In the genomic region with DNA sequence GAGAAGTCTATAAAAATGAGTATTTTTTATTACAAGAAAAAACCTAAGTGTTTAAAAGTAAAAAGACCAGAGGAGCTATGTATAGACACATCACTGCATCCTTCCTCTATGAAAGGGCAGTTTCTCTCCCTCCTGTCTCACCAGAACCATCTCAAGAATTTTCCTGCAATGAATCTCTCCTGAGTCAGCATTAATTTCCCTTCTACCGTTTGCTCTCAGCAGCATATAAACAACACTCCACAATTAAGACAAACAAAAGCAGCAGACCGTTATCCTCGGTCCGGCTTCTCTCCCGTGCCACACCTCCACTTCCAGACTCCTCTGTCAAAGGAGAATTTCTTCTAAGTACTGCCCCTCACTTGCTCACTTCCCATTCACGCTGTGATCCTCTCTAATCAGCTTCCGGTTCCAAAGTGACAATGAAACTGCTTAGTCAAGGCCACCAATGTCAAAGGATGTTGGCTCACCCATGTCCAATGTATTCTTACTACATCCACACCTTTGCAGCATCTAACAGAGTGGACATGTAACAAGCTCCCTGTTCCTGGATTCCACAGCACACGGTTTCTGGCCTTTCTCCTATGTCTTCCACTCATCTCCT, we compare ENCODE assay signal across 21 mouse cellular contexts. TPM values are rescaled to one million over a fixed set of nuclear protein-coding genes. Genes with fewer than 3 reads are reported as not detected.
A peak's percentile ranks its signal among the peaks of the same experiment; 100 is the strongest.
DNase-seq lines count a peak whose midpoint lies in the region.
"Had no signal": no experiment of that assay in that cellular context is flagged by ENCODE, and none has a peak within 500 bp of the region (broad histone marks: within the 10 kb centered on the region; RNA-seq: fewer than 3 reads in every experiment).

No protein-coding gene starts in this region.

- H3K27ac ChIP-seq in forebrain, embryonic 10.5 days = no peak overlapping the region
- H3K27ac ChIP-seq: embryonic facial prominence, embryonic 15.5 days; forebrain, embryonic 13.5 days; heart, embryonic 13.5 days; intestine, embryonic 15.5 days; layer of hippocampus, adult 2 months; macrophage had no signal

- H3K27me3 ChIP-seq in megakaryocyte, embryonic 14.5 days (replicated peaks) = no peaks in the 10 kb centered on the region
- no peaks in the 10 kb centered on the region for H3K27me3 ChIP-seq in forebrain, embryonic 10.5 days (ENCODE audit: poor library complexity, severe bottlenecking)
- H3K27me3 ChIP-seq: embryonic facial prominence, embryonic 15.5 days; forebrain, embryonic 13.5 days; heart, embryonic 13.5 days; intestine, embryonic 15.5 days had no signal

- peaks cover 44% of the 10 kb centered on the region for H3K4me1 ChIP-seq in megakaryocyte, embryonic 14.5 days
- peaks cover 5% of the 10 kb centered on the region for H3K4me1 ChIP-seq in forebrain, embryonic 10.5 days
- H3K4me1 ChIP-seq: embryonic facial prominence, embryonic 15.5 days; forebrain, embryonic 13.5 days had no signal

- 61% methylated on average over 8 of the region's 8 CpGs for WGBS in forebrain, embryonic 10.5 days

- peaks cover 33% of the 10 kb centered on the region for H3K36me3 ChIP-seq in megakaryocyte, embryonic 14.5 days (replicated peaks; ENCODE audit: low read length)
- H3K36me3 ChIP-seq in forebrain, embryonic 10.5 days (replicated peaks) = peaks cover 30% of the 10 kb centered on the region

- DNase-seq in ES-CJ7 (ENCODE audit: low read depth, low spot score) (peak; percentile 17), ZHBTc4 (ENCODE audit: low read depth, low spot score) (peak; percentile 32)
- DNase-seq in induced T-regulatory cell, adult 2 months (ENCODE audit: low read depth) = peak; percentile 32
- no peak for DNase-seq in cerebellum, postnatal 4 days (ENCODE audit: low spot score in 2 of 2)
- DNase-seq in gastrocnemius, adult 18-20 months (ENCODE audit: low spot score) = no peak
- DNase-seq in forebrain, embryonic 10.5 days (ENCODE audit: extremely low spot score, low spot score) = no peak
- DNase-seq: cerebellum, adult 18-20 months; embryo, embryonic 11 days; heart, adult 11 months; heart, postnatal 4 days; lung, embryonic 14.5 days; midbrain, embryonic 14.5 days; right cerebral cortex, adult 18-20 months; thymus, postnatal 36 days had no signal

- H3K4me3 ChIP-seq in megakaryocyte, embryonic 14.5 days (replicated peaks) = peak overlapping the region; percentile 85
- H3K4me3 ChIP-seq in forebrain, embryonic 10.5 days = no peak overlapping the region
- H3K4me3 ChIP-seq: embryonic facial prominence, embryonic 15.5 days; forebrain, embryonic 13.5 days; heart, embryonic 13.5 days; intestine, embryonic 15.5 days; layer of hippocampus, adult 2 months had no signal

- H3K9me3 ChIP-seq in megakaryocyte, embryonic 14.5 days = peaks cover 13% of the 10 kb centered on the region
- peaks cover 13% of the 10 kb centered on the region for H3K9me3 ChIP-seq in forebrain, embryonic 10.5 days
- H3K9me3 ChIP-seq: intestine, embryonic 15.5 days had no signal

RNA-seq across cellular contexts. Expression of a gene that starts 19.6 kb away (rescaled TPM):
- 0.38 TPM in 1 of 2 replicates, not detected in the other for polyA plus RNA-seq in megakaryocyte, embryonic 14.5 days (2012; ENCODE audit: insufficient read depth, low replicate concordance)
- total RNA-seq in gastrocnemius, adult 18-20 months (2021) = 1 to 10 TPM; 2.2 to 2.3 TPM
- polyA plus RNA-seq in forebrain, embryonic 10.5 days (2016; fragmentation: Nextera tagmentation; extraction: Ambion mirVana) = 11.7 and 13.3 TPM in 2 replicates

Comparison
In these comparisons a context has a peak if more than half of its experiments do, and no peak if none do; other contexts are left out.
1. DNase-seq: peak in ES-CJ7 (single experiment), ZHBTc4 (single experiment) and induced T-regulatory cell, adult 2 months (single experiment); none in cerebellum, postnatal 4 days (0 of 2), gastrocnemius, adult 18-20 months (single experiment) and forebrain, embryonic 10.5 days (single experiment).